ENCODE assay signal across 16 mouse cellular contexts in genomic region chr17:25308346-25308745, GRCm38 (mm10). TPM values are rescaled to one million over a fixed set of nuclear protein-coding genes. Genes with fewer than 3 reads are reported as not detected.
"Had no signal": no experiment of that assay in that cellular context is flagged by ENCODE, and none has a peak within 500 bp of the region (broad histone marks: within the 10 kb centered on the region; RNA-seq: fewer than 3 reads in every experiment).

Gene Prss28, plus strand, starts transcription at chr17:25308646.

- H3K4me3 ChIP-seq: neural tube, embryonic 13.5 days; neural tube, embryonic 15.5 days; stomach, embryonic 15.5 days had no signal

- DNase-seq: right cerebral cortex, adult 18-20 months; right cerebral cortex, postnatal 14 days; right cerebral cortex, postnatal 25 days; right cerebral cortex, postnatal 4 days; spleen, adult 18-20 months; thymus, adult 18-20 months; thymus, adult 2 months; thymus, postnatal 14 days; thymus, postnatal 25 days; thymus, postnatal 36 days; thymus, postnatal 4 days had no signal

- H3K27ac ChIP-seq: neural tube, embryonic 13.5 days; neural tube, embryonic 15.5 days; stomach, embryonic 15.5 days; stomach, postnatal 0 days had no signal

RNA-seq across cellular contexts. Expression of gene Prss28, which starts in this region (rescaled TPM):
- total RNA-seq: neutrophil, adult 5-6 weeks had no signal
